Mouse (Mus musculus): ENCODE measurements around the gene Rnase10. TPM values are rescaled to one million over a fixed set of nuclear protein-coding genes. Genes with fewer than 3 reads are reported as not detected.

Gene Rnase10
- total and polyA plus RNA-seq, 3 experiments = not detected

DNA sequence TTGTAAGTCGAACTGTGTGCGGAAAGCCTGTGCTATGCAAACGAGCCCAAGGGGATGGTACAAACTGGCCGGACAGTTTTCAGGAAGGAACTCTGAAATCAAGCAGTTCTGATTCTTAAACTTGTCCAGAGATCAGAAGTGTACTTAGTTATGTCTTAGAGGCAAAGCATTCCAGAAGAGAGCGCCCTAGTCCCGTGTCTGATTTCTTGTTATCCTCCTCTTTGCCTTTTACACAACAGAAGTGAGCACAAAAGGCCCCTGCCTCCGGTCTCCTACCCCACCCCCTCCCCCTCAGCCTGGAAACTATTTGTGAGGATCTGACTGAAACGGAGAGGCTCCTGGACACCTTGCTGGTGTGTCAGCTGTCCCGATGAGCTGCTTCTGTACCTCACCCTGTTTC, 30.9 kb upstream of the Rnase10 start:
- no peaks in the 10 kb centered on the region for H3K9me3 ChIP-seq (replicated peaks; ENCODE audit: low read length)
- H3K79me2 ChIP-seq (replicated peaks; ENCODE audit: control insufficient read depth, extremely low read depth, insufficient read depth, poor library complexity, severe bottlenecking) = no peaks in the 10 kb centered on the region
- peak in 1 of 2 experiments; percentile 46; a peak in 2 of 4 replicates for TF ChIP-seq CTCF (conservative IDR thresholded peaks at IDR 0.05 in 1 of 2, IDR thresholded peaks at IDR 0.05 in 1 of 2; ENCODE audit: low read depth in 2 of 2, low read length in 2 of 2)
- 0 out of 2 replicates have a peak, but pooled peaks have one; percentile 34 for TF ChIP-seq MXI1 (IDR thresholded peaks at IDR 0.05; ENCODE audit: low read depth, low read length)
- no peak for TF ChIP-seq MAZ (IDR thresholded peaks at IDR 0.05; ENCODE audit: low read depth, low read length)
- no peak for TF ChIP-seq CHD1 (IDR thresholded peaks at IDR 0.05; ENCODE audit: low read depth, low read length)
- TF ChIP-seq KAT2A (IDR thresholded peaks at IDR 0.05; ENCODE audit: insufficient replicate concordance, low read length) = no peak
- peak; percentile 44 for TF ChIP-seq RAD21 (IDR thresholded peaks at IDR 0.05; ENCODE audit: low read depth, low read length)
- peak; percentile 18; the same call in 1 of the 2 replicates for TF ChIP-seq IRF4 (IDR thresholded peaks at IDR 0.05; ENCODE audit: low read depth, low read length)
- TF ChIP-seq ZMIZ1 (IDR thresholded peaks at IDR 0.05; ENCODE audit: low read depth, low read length) = no peak
- no peak for TF ChIP-seq PAX5 (IDR thresholded peaks at IDR 0.05; ENCODE audit: low read length)
- no peak for TF ChIP-seq ZC3H11A (IDR thresholded peaks at IDR 0.05; ENCODE audit: low read depth, low read length)
- TF ChIP-seq BHLHE40 (IDR thresholded peaks at IDR 0.05; ENCODE audit: low read depth, low read length) = peak; percentile 59; the same call in 1 of the 2 replicates
- no peak for TF ChIP-seq USF2 (conservative IDR thresholded peaks at IDR 0.05; ENCODE audit: low read depth, low read length)
- TF ChIP-seq POLR2AphosphoS2 (IDR thresholded peaks at IDR 0.05; ENCODE audit: low read depth, low read length) = no peak
- no peak for TF ChIP-seq ETS1 (conservative IDR thresholded peaks at IDR 0.05; ENCODE audit: low read depth, low read length)
- no peak for TF ChIP-seq UBTF (IDR thresholded peaks at IDR 0.05; ENCODE audit: low read depth, low read length)
- no peak for TF ChIP-seq MEF2A (IDR thresholded peaks at IDR 0.05; ENCODE audit: borderline replicate concordance, low read depth, low read length)
- no peak for TF ChIP-seq TCF12 (IDR thresholded peaks at IDR 0.05; ENCODE audit: low read depth, low read length)
- TF ChIP-seq E2F4 (IDR thresholded peaks at IDR 0.05; ENCODE audit: insufficient replicate concordance, low read depth, low read length) = no peak
- 0 out of 2 replicates have a peak, but pooled peaks have one; percentile 34 for TF ChIP-seq TBP (conservative IDR thresholded peaks at IDR 0.05; ENCODE audit: low read depth, low read length)
- no peak for TF ChIP-seq JUN (IDR thresholded peaks at IDR 0.05; ENCODE audit: insufficient read depth, low read depth, low read length)
- peak; percentile 23; the same call in 1 of the 2 replicates for TF ChIP-seq SMC3 (IDR thresholded peaks at IDR 0.05; ENCODE audit: low read depth, low read length)
- TF ChIP-seq USF1 (IDR thresholded peaks at IDR 0.05; ENCODE audit: low read depth, low read length) = no peak
- TF ChIP-seq RCOR1 (conservative IDR thresholded peaks at IDR 0.05; ENCODE audit: low read depth, low read length) = no peak
- TF ChIP-seq NRF1 (IDR thresholded peaks at IDR 0.05; ENCODE audit: low read depth, low read length) = no peak
- TF ChIP-seq HCFC1 (IDR thresholded peaks at IDR 0.05; ENCODE audit: low read depth, low read length) = no peak
- no peak for TF ChIP-seq GABPA (IDR thresholded peaks at IDR 0.05; ENCODE audit: insufficient replicate concordance, low read depth, low read length)
- no peak for TF ChIP-seq MAFK (IDR thresholded peaks at IDR 0.05; ENCODE audit: insufficient replicate concordance, low read length)
- TF ChIP-seq ZKSCAN1 (IDR thresholded peaks at IDR 0.05; ENCODE audit: borderline replicate concordance, low read depth, low read length) = no peak
- no peak for TF ChIP-seq JUND (conservative IDR thresholded peaks at IDR 0.05; ENCODE audit: low read depth, low read length)
- TF ChIP-seq ZNF384 (IDR thresholded peaks at IDR 0.05; ENCODE audit: low read depth, low read length) = no peak
- 0 out of 2 replicates have a peak, but pooled peaks have one; percentile 42 for TF ChIP-seq MYC (IDR thresholded peaks at IDR 0.05; ENCODE audit: low read depth, low read length)
- peak; percentile 55 for TF ChIP-seq EP300 (IDR thresholded peaks at IDR 0.05; ENCODE audit: low read length)
- 0 out of 2 replicates have a peak, but pooled peaks have one; percentile 35 for TF ChIP-seq MAX (IDR thresholded peaks at IDR 0.05; ENCODE audit: low read length)
- TF ChIP-seq SIN3A (IDR thresholded peaks at IDR 0.05; ENCODE audit: low read length) = 0 out of 2 replicates have a peak, but pooled peaks have one; percentile 26
- TF ChIP-seq ELF1 (IDR thresholded peaks at IDR 0.05; ENCODE audit: low read depth, low read length) = peak; percentile 38; the same call in 1 of the 2 replicates
- TF ChIP-seq POLR2A (IDR thresholded peaks at IDR 0.05; ENCODE audit: low read depth, low read length) = no peak
- TF ChIP-seq NELFE (IDR thresholded peaks at IDR 0.05; ENCODE audit: low read depth, low read length) = peak; percentile 54; the same call in 1 of the 2 replicates
- TF ChIP-seq CHD2 (IDR thresholded peaks at IDR 0.05; ENCODE audit: low read length) = peak; percentile 63
- H3K4me1 ChIP-seq (ENCODE audit: control insufficient read depth in 1 of 2, insufficient read depth in 2 of 2) = peaks cover 0 to 25% of the 10 kb centered on the region in 2 experiments; a peak in 2 of 4 replicates
- H3K4me2 ChIP-seq (ENCODE audit: insufficient read depth, low read depth, poor library complexity, severe bottlenecking) = peak overlapping the region; percentile 45
- no peaks in the 10 kb centered on the region for H3K36me3 ChIP-seq (replicated peaks in 1 of 2; ENCODE audit: control insufficient read depth in 1 of 2, insufficient read depth in 1 of 2, low read length in 1 of 2)
- H3K27ac ChIP-seq (ENCODE audit: insufficient read depth, low read depth) = no peak overlapping the region
- H3K27me3 ChIP-seq (replicated peaks) = no peaks in the 10 kb centered on the region
- H3K9ac ChIP-seq (ENCODE audit: insufficient read depth, low read depth) = peak overlapping the region; percentile 36
- dilution Hi-C loops (cut with MboI; ENCODE audit: extremely low pct_ligation_motif_present, extremely low pct_unique_long_range_greater_than_20kb, low sequenced_read_pairs) = no loop called here
- H3K4me3 ChIP-seq (replicated peaks in 1 of 3; ENCODE audit: low read depth in 2 of 3, low read length in 2 of 3, poor library complexity in 1 of 3) = no peak overlapping the region
- peak; percentile 46 for DNase-seq (ENCODE audit: extremely low read depth)
- in situ Hi-C loops (cut with MboI; ENCODE audit: low pct_ligation_motif_present, low pct_unique_long_range_greater_than_20kb, low sequenced_read_pairs) = no loop called here
